Mouse (Mus musculus): ENCODE measurements around the gene Wdr24. TPM values are rescaled to one million over a fixed set of nuclear protein-coding genes. Genes with fewer than 3 reads are reported as not detected.

The Wdr24 gene
- polyA plus RNA-seq (2015; fragmentation: Nextera tagmentation; extraction: Ambion mirVana): 24.3 and 25.5 TPM in 2 replicates

DNA sequence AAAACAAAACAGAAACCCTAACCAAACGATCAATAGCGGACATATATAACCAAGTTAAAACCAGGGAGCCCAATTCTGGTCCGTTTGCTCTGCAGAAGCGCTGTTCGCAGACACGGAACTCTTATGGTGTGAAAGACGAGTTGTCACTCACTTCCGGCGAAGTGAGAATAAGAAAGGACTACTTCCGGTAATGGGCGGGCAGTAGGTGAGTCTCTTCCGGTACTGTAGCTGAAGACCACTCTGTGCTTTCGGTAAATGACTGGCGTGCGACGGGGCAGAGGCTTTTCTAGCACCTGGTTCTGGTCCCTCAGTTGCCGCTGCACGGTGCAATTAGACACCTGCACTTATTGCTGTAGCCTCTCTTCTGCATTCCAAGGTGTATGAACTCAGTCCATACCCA is at the start of gene Wdr24:
TSS of gene Wdr24 (plus strand) at position 176 of the 400 bp plus-strand sequence.
- no peak within 1 kb of the TSS for H3K27ac ChIP-seq
- H3K9ac ChIP-seq: peak within 1 kb of the TSS; percentile 25; the same call in 1 of the 2 replicates
- under 1% methylated on average over 18 of the region's 18 CpGs for WGBS
- no peaks in the 10 kb centered on the region for H3K9me3 ChIP-seq
- H3K27me3 ChIP-seq (replicated peaks): peaks cover 26% of the 10 kb centered on the region
- peak within 1 kb of the TSS; percentile 71 for H3K4me2 ChIP-seq
- peaks cover 33% of the 10 kb centered on the region for H3K4me1 ChIP-seq
- peaks cover 6% of the 10 kb centered on the region; the same call in 1 of the 2 replicates for H3K36me3 ChIP-seq
- ATAC-seq (ENCODE audit: insufficient read depth, low FRiP score, low read depth): peak; percentile 65
- H3K4me3 ChIP-seq (replicated peaks): peak within 1 kb of the TSS; percentile 60

DNA sequence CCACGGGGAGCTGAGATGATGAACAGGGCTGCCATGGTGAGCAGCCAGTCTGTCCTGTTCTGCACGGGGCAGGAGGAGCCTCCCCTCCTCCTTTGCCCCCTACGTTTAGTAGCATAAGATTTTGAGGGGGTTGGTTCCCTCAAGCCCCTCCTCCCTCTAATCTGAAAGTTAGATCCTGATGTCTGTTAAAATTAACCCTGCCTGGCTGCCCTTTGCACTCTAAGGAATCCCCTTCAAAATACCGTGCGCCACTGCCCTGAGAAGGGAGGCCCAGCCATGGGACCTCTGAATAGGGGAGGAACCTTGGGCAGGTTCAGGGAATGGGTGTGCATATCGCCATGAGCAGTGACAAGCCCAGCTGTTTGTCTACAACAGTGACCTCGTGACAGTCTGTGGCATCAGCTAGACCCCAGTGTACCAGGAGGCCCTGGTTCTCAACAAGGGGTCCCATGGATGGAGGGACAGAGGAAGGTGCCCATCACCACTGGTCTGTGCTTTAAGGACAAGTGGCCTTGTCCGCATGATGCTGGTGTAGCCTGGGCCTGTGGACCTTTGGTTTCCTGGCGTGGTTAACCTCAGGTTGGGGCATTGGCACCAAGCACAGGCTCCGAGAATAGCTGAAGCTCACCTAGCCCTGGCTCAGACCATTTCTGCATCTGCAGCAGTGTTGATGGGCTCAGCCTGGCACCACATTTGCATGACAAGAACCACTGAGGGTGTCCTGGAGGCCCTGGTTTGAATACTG is 47.9 kb upstream of the Wdr24 start:
- H3K9me3 ChIP-seq: no peaks in the 10 kb centered on the region
- 69% methylated on average over 10 of the region's 10 CpGs for WGBS
- no peak for ATAC-seq (ENCODE audit: insufficient read depth, low FRiP score, low read depth)

DNA sequence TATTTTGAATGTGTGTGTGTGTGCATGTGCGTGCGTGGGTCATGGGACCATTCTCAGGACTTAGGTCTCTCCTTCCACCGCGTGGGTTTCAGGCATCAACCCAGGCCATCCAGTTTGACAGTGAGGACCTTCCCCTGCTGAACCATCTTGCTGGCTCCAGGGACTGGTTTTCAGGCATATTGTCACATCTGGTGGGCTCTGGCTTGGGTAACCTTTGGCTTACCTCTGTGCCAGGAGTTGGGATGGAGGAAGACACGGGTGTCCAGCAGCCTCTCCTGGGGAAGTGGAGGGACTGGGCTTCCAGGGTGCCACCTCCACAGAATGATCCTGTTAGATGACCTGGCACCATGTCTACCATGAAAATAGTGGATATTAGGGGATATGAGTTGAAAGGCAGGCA is 45.5 kb upstream of the Wdr24 start:
- Histone ChIP-seq H3K36me3 (peaks cover 26% of the 10 kb centered on the region), H3K27me3 (replicated peaks) (no peaks in the 10 kb centered on the region), H3K9me3 (no peaks in the 10 kb centered on the region), H3K9ac (no peak overlapping the region), H3K4me2 (no peak overlapping the region), H3K27ac (no peak overlapping the region), H3K4me1 (peaks cover 13% of the 10 kb centered on the region), H3K4me3 (replicated peaks) (no peak overlapping the region)
- no peak for ATAC-seq (ENCODE audit: insufficient read depth, low FRiP score, low read depth)
- WGBS: 95% methylated on average over 5 of the region's 5 CpGs

More for the DNA sequence above, 47.9 kb upstream of the Wdr24 start:
- H3K36me3 ChIP-seq: peaks cover 2% of the 10 kb centered on the region; the same call in 1 of the 2 replicates
- H3K4me3 ChIP-seq (replicated peaks): no peak overlapping the region
- no peak overlapping the region for H3K9ac ChIP-seq
- H3K4me2 ChIP-seq: no peak overlapping the region
- peaks cover 10% of the 10 kb centered on the region for H3K4me1 ChIP-seq
- H3K27ac ChIP-seq: no peak overlapping the region
- no peaks in the 10 kb centered on the region for H3K27me3 ChIP-seq (replicated peaks)

DNA sequence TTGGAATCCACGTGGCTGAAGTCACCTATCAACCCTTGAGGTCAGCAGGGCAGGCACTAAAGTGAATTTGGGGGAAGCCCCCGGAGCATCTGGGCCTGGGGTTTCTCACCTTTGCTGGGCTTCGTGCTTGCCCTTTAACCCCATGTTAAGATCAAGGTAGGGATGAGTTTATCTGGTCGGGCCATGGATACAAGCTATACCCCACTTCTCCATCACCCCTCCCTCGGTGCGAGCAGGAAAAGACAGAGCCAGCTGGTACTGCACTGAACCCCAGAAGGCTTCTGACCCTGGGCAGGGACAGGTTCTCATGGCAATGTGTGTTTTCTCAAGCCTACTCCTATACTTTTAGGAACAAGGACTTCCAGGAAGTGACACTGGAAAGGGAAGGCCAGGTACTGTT is 42.1 kb upstream of the Wdr24 start:
- Histone ChIP-seq H3K36me3 (peaks cover 26% of the 10 kb centered on the region), H3K9me3 (no peaks in the 10 kb centered on the region), H3K4me1 (peaks cover 25% of the 10 kb centered on the region), H3K4me2 (no peak overlapping the region), H3K27ac (no peak overlapping the region), H3K4me3 (replicated peaks) (no peak overlapping the region), H3K9ac (no peak overlapping the region), H3K27me3 (replicated peaks) (no peaks in the 10 kb centered on the region)
- WGBS: 75% methylated on average over 6 of the region's 6 CpGs
- ATAC-seq (ENCODE audit: insufficient read depth, low FRiP score, low read depth): no peak

DNA sequence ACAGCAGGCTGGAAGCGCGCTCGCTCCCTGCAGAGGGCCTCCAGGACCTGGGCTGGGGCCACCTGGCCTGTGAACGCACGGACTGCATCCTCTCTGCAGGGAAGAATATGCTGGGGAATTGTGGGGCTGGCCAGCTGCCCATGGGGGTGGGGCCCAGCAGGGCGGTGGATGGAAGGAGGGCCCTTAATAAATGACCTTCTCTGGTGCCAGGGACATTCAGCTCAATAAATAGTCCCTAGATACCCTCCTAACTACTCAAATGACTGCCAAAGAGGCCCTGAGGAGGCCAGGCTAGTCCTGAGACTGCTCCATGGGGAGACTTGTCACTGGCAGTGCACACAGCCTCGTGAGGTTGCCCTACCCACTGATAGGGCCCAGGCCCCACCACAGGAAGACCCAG is 40.3 kb upstream of the Wdr24 start:
- Histone ChIP-seq H3K9ac (no peak overlapping the region), H3K4me2 (no peak overlapping the region), H3K9me3 (no peaks in the 10 kb centered on the region), H3K4me1 (peaks cover 25% of the 10 kb centered on the region), H3K4me3 (replicated peaks) (no peak overlapping the region), H3K27me3 (replicated peaks) (no peaks in the 10 kb centered on the region), H3K36me3 (peaks cover 26% of the 10 kb centered on the region), H3K27ac (no peak overlapping the region)
- ATAC-seq (ENCODE audit: insufficient read depth, low FRiP score, low read depth): no peak
- 72% methylated on average over 7 of the region's 7 CpGs for WGBS

DNA sequence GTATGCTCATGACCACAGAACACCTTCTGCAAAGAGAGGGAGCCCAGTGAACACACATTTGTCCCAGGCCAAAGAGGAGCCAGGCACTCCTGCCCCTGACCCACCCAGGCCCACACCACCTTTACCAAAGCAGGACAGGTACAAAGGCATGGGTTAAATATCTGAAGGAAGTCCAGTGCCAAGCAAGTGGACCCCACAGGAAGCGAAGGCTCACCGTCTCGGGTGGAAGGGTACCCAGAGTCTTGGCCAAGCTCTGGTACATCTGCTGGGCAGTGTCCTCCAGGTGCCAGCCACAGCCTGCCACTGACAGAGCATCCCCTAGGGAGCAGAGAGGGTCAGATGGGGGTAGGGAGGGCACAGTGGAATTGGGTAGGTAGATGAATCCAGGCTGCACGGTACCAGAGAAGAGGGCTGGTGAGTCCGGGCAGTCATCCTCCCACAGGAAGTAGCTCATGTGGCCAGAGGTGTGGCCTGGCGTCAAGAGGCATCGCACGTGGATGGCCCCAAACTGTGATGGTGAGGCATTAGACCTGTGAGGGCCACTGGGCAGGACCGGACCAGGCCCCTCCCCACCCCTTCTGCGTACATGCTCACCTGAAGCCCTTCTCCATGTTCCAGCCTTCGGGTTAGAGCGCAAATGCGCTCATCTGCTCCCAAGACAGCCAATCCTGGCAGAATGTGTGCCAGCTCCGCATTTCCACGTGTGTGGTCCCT is 39.4 kb upstream of the Wdr24 start:
- peaks cover 25% of the 10 kb centered on the region for H3K4me1 ChIP-seq
- ATAC-seq (ENCODE audit: insufficient read depth, low FRiP score, low read depth): no peak
- H3K9ac ChIP-seq: peak overlapping the region; percentile 60; the same call in 1 of the 2 replicates
- WGBS: 73% methylated on average over 15 of the region's 15 CpGs
- no peaks in the 10 kb centered on the region for H3K9me3 ChIP-seq
- no peaks in the 10 kb centered on the region for H3K27me3 ChIP-seq (replicated peaks)
- peak overlapping the region; percentile 82 for H3K4me3 ChIP-seq (replicated peaks)
- H3K27ac ChIP-seq: no peak overlapping the region
- peak overlapping the region; percentile 86 for H3K4me2 ChIP-seq
- peaks cover 26% of the 10 kb centered on the region for H3K36me3 ChIP-seq

DNA sequence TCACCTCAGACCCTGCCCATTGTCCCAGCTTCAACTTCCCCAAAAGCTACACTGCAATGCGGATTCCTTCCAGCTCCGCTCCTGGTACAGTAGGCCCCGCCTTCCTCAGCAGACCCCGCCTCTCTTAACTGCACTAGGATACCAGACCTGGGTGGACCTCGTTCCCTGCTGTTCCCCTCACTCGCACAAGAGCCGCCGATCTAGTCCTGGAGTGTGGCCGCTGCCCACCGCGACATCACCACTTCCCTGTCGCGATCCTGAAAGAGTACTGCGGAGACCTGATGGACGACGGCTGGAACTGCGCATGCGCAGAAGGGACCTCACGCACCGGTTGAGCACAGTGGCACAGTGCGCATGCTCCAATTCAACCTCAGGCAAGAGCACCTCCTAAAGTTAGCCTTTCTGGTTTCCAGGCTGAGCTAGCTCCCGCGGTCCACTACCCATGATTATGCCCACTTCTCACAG is 38.1 kb upstream of the Wdr24 start, which contains the start of gene Haghl:
TSS of gene Haghl (minus strand) at position 393 of the 465 bp plus-strand sequence.
- peak within 1 kb of the TSS; percentile 92 for H3K27ac ChIP-seq
- peak within 1 kb of the TSS; percentile 82 for H3K4me3 ChIP-seq (replicated peaks)
- peaks cover 25% of the 10 kb centered on the region for H3K36me3 ChIP-seq
- H3K4me1 ChIP-seq: peaks cover 25% of the 10 kb centered on the region
- WGBS: under 1% methylated on average over 23 of the region's 23 CpGs
- H3K9me3 ChIP-seq: no peaks in the 10 kb centered on the region
- peak within 1 kb of the TSS; percentile 60 for H3K9ac ChIP-seq
- H3K4me2 ChIP-seq: peak within 1 kb of the TSS; percentile 86
- ATAC-seq (ENCODE audit: insufficient read depth, low FRiP score, low read depth): peak; percentile 86
- no peaks in the 10 kb centered on the region for H3K27me3 ChIP-seq (replicated peaks)

DNA sequence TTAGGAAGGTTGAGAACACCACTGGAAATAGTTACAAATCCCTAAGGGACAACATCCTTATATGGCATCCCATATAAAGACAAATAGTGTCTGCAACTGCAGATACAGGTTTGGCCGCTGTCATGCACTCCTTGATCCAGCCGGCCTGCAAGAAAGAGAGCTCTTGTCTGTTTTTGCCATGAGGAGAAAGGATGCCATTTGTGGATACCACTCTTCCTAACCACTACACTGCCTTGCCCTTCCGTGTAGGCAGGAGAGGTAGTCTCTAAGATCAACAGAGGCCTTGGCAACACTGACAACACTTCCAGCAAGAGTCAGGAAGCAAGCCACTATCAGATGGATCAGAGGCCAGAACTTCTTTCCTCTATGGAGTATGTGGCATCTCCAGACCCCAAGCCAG is 37.1 kb upstream of the Wdr24 start, which contains the start of gene Ccdc78:
TSS of gene Ccdc78 (plus strand) at position 301 of the 400 bp plus-strand sequence.
- H3K4me2 ChIP-seq: peak within 1 kb of the TSS; percentile 86
- ATAC-seq (ENCODE audit: insufficient read depth, low FRiP score, low read depth): no peak
- H3K27ac ChIP-seq: peak within 1 kb of the TSS; percentile 92
- peaks cover 16% of the 10 kb centered on the region for H3K36me3 ChIP-seq
- WGBS: 82% methylated on average over 3 of the region's 3 CpGs
- no peaks in the 10 kb centered on the region for H3K27me3 ChIP-seq (replicated peaks)
- no peaks in the 10 kb centered on the region for H3K9me3 ChIP-seq
- peaks cover 32% of the 10 kb centered on the region for H3K4me1 ChIP-seq
- H3K4me3 ChIP-seq (replicated peaks): peak within 1 kb of the TSS; percentile 82
- H3K9ac ChIP-seq: peak within 1 kb of the TSS; percentile 60

DNA sequence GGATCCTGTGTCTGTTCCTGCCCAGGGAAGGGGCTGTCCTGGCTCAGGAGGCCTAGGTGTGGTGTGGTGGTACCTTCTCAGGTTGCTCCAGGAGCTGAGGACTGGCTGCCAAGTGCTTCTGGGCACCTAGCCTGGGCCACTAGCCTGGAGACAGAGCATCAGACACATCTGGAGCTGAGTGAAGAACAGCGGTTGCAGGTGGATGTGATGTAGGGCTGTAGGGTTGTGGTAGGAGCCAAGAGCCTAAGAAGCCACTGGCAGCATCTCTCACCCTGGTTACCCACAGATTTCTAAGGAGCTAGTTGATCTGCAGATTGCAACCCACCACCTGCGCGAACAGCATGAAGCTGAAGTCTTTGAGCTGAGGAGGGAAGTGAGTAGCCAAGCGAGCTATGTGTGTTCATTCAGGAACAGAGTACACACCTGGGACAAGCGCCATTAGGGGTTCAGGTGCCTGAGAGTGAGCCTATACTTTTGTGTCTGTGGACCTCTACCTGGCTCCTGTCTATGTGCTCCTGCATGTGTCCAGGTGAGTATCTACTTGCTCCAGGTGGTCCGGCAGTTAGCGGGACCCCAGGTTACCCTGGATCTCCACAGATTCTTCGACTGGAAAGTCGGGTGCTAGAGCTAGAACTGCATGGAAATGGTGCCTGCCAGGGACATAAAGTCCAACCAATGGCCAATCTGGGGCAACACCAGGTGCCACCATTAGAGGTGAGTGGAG is 36.5 kb upstream of the Wdr24 start:
- ATAC-seq (ENCODE audit: insufficient read depth, low FRiP score, low read depth): no peak
- 90% methylated on average over 9 of the region's 9 CpGs for WGBS

DNA sequence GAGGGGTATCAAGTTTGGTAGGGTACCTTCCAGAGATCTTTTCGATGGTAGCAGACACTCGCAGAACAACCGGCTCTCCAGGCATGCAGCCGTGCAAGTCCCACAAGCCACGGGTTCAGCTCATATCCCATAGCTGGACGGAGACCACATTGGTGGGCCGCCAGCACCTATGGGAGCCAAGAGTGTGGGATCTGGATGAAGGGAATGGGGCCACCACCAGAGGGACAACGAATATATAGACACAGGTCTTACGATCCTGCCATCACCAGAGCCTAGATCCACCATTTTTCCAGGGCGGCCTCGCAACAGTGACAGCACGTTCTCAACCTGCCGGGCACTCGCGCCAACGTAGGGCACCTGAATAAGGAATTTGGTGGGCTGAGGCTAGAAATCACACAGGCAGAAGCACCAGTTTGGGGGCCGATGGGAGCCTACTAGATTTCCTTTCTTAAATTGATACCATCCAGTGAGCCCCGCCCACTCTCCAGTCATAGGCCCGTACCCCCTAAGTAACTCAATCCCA is 32.0 kb upstream of the Wdr24 start:
- peak overlapping the region; percentile 79 for H3K4me2 ChIP-seq
- H3K4me3 ChIP-seq (replicated peaks): peak overlapping the region; percentile 74
- peaks cover 34% of the 10 kb centered on the region for H3K4me1 ChIP-seq
- 25% methylated on average over 19 of the region's 19 CpGs for WGBS
- peak overlapping the region; percentile 33 for H3K9ac ChIP-seq
- no peaks in the 10 kb centered on the region for H3K9me3 ChIP-seq
- H3K36me3 ChIP-seq: no peaks in the 10 kb centered on the region
- H3K27me3 ChIP-seq (replicated peaks): no peaks in the 10 kb centered on the region
- peak overlapping the region; percentile 95 for H3K27ac ChIP-seq
- 0 out of 2 replicates have a peak, but pooled peaks have one; percentile 4 for ATAC-seq (ENCODE audit: insufficient read depth, low FRiP score, low read depth)

More for the DNA sequence above, 36.5 kb upstream of the Wdr24 start:
- no peak overlapping the region for H3K4me3 ChIP-seq (replicated peaks)
- H3K27ac ChIP-seq: no peak overlapping the region
- no peaks in the 10 kb centered on the region for H3K27me3 ChIP-seq (replicated peaks)
- H3K36me3 ChIP-seq: peaks cover 10% of the 10 kb centered on the region
- H3K9ac ChIP-seq: no peak overlapping the region
- peaks cover 37% of the 10 kb centered on the region for H3K4me1 ChIP-seq
- H3K4me2 ChIP-seq: no peak overlapping the region
- H3K9me3 ChIP-seq: no peaks in the 10 kb centered on the region

DNA sequence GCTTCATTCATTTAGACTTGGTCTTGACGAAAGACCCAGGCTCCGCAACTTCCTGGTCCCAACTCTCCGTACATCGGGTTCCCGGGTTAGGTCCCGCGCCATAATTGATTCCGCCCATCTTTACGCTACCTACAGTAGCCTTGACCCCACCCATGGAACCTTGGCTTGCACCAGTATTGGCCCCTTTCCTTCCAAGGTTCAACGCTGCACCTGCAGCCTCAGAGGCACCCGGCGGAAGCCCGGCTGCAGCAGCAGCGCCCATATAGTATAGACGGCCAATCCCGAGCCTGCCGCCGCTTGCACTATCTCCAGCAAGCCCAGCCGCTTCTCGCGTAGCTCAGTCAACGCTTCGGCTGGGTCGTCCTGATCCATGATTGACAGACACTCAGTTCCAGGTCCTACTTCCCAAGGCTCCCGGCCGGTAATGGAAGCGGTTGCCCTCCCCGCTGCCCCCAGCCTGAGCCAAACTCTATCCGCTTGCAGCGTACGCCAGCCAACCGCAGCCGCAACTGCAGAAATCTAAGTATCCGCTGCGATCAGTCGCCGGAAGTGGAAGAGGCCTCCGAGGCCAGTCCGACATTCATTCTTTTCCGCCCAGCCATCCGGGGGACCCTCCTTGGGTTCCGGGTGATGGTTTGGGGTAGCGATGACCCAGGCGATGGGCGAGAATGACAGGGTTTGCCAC is 31.4 kb upstream of the Wdr24 start:
- under 1% methylated on average over 45 of the region's 45 CpGs for WGBS

More for the DNA sequence above, 31.4 kb upstream of the Wdr24 start:
- peak overlapping the region; percentile 95 for H3K27ac ChIP-seq
- H3K27me3 ChIP-seq (replicated peaks): no peaks in the 10 kb centered on the region
- H3K4me1 ChIP-seq: peaks cover 36% of the 10 kb centered on the region
- H3K9ac ChIP-seq: peak overlapping the region; percentile 33
- peak overlapping the region; percentile 79 for H3K4me2 ChIP-seq
- no peaks in the 10 kb centered on the region for H3K9me3 ChIP-seq
- H3K4me3 ChIP-seq (replicated peaks): peak overlapping the region; percentile 74
- peak; percentile 52 for ATAC-seq (ENCODE audit: insufficient read depth, low FRiP score, low read depth)
- H3K36me3 ChIP-seq: no peaks in the 10 kb centered on the region
